Mouse (Mus musculus) kidney, postnatal 0 days (tissue): ENCODE results near the gene Engase. TPM values are rescaled to one million over a fixed set of nuclear protein-coding genes. Genes with fewer than 3 reads are reported as not detected.

Source experiments
- ATAC-seq: fragments of 200-750 bp; cut with Nextera tagmentation; replicated peaks from 2 replicates; pipeline ENCODE4 v1.8.0; 2017; ENCODE audit warnings: low read depth, moderate number of reproducible peaks, moderate TSS enrichment, moderate library complexity; ENCODE audit not compliant: low FRiP score
- DNase-seq: peaks from one replicate; pipeline ENCODE4 v3.0.0-alpha.2; 2016; ENCODE audit warnings: low spot score
- H3K27ac ChIP-seq: fragments of 300-500 bp; sonication (generic); 2 replicates; pipeline ENCODE4 v1.5.1; 2014; ENCODE audit warnings: mild to moderate bottlenecking
- H3K27me3 ChIP-seq: fragments of 300-500 bp; sonication (generic); 2 replicates; pipeline ENCODE4 v1.6.1; 2014; ENCODE audit warnings: low read length, mixed read lengths; ENCODE audit not compliant: insufficient read depth
- H3K36me3 ChIP-seq: fragments of 300-500 bp; sonication (generic); 2 replicates; pipeline ENCODE4 v1.6.1; 2014; ENCODE audit warnings: low read length, mixed read lengths; ENCODE audit not compliant: insufficient read depth
- H3K4me1 ChIP-seq: fragments of 300-500 bp; sonication (generic); replicated peaks from 2 replicates; pipeline ENCODE4 v1.6.1; 2014; ENCODE audit warnings: antibody characterized with exemption, low read length, mixed read lengths; ENCODE audit not compliant: insufficient read depth
- H3K4me2 ChIP-seq: fragments of 300-500 bp; sonication (generic); 2 replicates; pipeline ENCODE4 v1.6.1; 2014; ENCODE audit warnings: mild to moderate bottlenecking, low read length, moderate library complexity, mixed read lengths
- H3K4me3 ChIP-seq: fragments of 300-500 bp; sonication (generic); replicated peaks from 2 replicates; pipeline ENCODE4 v1.5.1; 2014; ENCODE audit warnings: low read depth, low read length
- H3K9ac ChIP-seq: fragments of 300-500 bp; sonication (generic); 2 replicates; pipeline ENCODE4 v1.6.1; 2014; ENCODE audit warnings: low read depth, low read length
- H3K9me3 ChIP-seq: fragments of 300-500 bp; sonication (generic); replicated peaks from 2 replicates; pipeline ENCODE4 v1.6.1; 2016; ENCODE audit warnings: low read length, inconsistent platforms, mixed read lengths
- CTCF ChIP-seq: IDR thresholded peaks from 2 replicates; pipeline ENCODE4 v1.5.1; 2016; ENCODE audit warnings: antibody characterized with exemption, low read depth, mild to moderate bottlenecking, moderate library complexity
- whole genome bisulfite sequencing: fragments of 180-500 bp; shearing (Covaris S2); extraction: QIAGEN DNeasy Blood & Tissue Kit; methylation state at CpG from one replicate; pipeline ENCODE4 v1.1.7; 2014; 5-methylcytosine and 5-hydroxymethylcytosine counted together
- polyA plus RNA-seq: library from polyadenylated mRNA; unstranded; fragments of >200 nt; fragmentation: Nextera tagmentation; extraction: Ambion mirVana; gene quantifications from 2 replicates; pipeline ENCODE4 v1.2.1, GENCODE M21; 2015

Gene Engase
- polyA plus RNA-seq, 1 experiment from 2014 or later, result 5.8 TPM

- H3K4me3 ChIP-seq, result no peak overlapping the region
- H3K4me1 ChIP-seq, result no peaks in the 10 kb centered on the region
- H3K9ac ChIP-seq, result no peak overlapping the region
- H3K27me3 ChIP-seq, result peaks cover 6% of the 10 kb centered on the region; the same call in 1 of the 2 replicates
- no peaks in the 10 kb centered on the region for H3K36me3 ChIP-seq
- H3K9me3 ChIP-seq, result no peaks in the 10 kb centered on the region
- WGBS, result 64% methylated on average over 7 of the region's 7 CpGs
- H3K27ac ChIP-seq, result no peak overlapping the region
- no peak for ATAC-seq
- no peak for DNase-seq
- TF ChIP-seq CTCF, result no peak
- H3K4me2 ChIP-seq, result no peak overlapping the region
Observed at GRCm38 (mm10) chr11:118508341-118508740, 31.7 kb downstream of the Engase start.

DNA sequence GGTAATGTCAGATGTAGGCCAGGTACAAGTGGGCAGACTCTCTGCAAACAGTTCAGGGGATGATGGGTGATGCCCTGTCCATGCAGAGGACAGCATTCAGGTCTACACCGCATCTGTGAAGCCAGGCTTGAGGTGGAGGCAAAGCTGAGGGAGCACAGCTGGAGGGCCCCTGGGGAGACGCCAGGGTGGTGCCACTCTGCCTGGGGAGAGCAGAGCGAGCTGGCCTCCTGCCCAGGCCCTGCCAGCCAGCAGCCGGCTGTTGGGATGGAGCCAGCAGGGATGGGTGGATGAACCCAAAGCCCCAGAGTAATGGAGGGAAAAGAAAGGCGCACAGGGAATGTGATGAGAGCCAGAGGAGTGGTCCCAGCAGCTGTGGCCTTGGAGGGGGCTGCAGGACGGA is 35.2 kb downstream of the Engase start:
- H3K9ac ChIP-seq, result no peak overlapping the region
- no peaks in the 10 kb centered on the region for H3K4me1 ChIP-seq
- no peak for DNase-seq
- H3K9me3 ChIP-seq, result no peaks in the 10 kb centered on the region
- ATAC-seq, result no peak; the same call in 1 of the 2 replicates
- no peaks in the 10 kb centered on the region for H3K36me3 ChIP-seq
- H3K27me3 ChIP-seq, result no peaks in the 10 kb centered on the region
- no peak overlapping the region for H3K4me3 ChIP-seq
- H3K4me2 ChIP-seq, result no peak overlapping the region
- no peak for TF ChIP-seq CTCF
- WGBS, result 49% methylated on average over 6 of the region's 6 CpGs
- no peak overlapping the region for H3K27ac ChIP-seq

- H3K4me1 ChIP-seq, result no peaks in the 10 kb centered on the region
- no peak for TF ChIP-seq CTCF
- peak; percentile 47 for ATAC-seq
- no peak overlapping the region for H3K4me2 ChIP-seq
- no peak for DNase-seq
- no peak overlapping the region for H3K9ac ChIP-seq
- no peaks in the 10 kb centered on the region for H3K9me3 ChIP-seq
- no peak overlapping the region for H3K4me3 ChIP-seq
- no peaks in the 10 kb centered on the region for H3K36me3 ChIP-seq
- no peak overlapping the region for H3K27ac ChIP-seq
- no peaks in the 10 kb centered on the region for H3K27me3 ChIP-seq
- 17% methylated on average over 15 of the region's 15 CpGs for WGBS
Observed at GRCm38 (mm10) chr11:118512257-118512910, 35.8 kb downstream of the Engase start.

DNA sequence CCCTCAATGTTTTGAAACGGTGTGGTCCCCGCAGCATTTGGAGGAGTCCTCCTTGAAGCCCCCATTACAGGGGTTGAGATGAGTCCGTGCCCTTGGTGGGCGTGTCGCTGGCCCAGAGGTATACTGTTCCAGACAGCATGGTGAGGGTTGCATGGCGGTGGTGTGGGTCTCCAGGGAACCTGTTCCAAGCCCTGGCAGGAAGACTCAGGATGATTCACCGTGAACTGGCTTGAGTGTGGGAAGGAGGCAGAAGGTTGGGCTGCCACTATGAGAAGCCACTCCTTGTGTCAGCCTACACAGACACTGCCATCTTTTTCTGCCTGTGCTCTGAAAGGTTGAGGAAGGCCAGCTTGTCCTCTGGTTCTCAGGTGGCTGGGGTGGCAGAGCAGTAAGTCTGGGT is 41.3 kb downstream of the Engase start:
- no peak overlapping the region for H3K4me3 ChIP-seq
- H3K27me3 ChIP-seq, result no peaks in the 10 kb centered on the region
- WGBS, result 81% methylated on average over 7 of the region's 7 CpGs
- no peaks in the 10 kb centered on the region for H3K36me3 ChIP-seq
- no peak for TF ChIP-seq CTCF
- no peak overlapping the region for H3K4me2 ChIP-seq
- no peak for DNase-seq
- H3K27ac ChIP-seq, result no peak overlapping the region
- H3K9ac ChIP-seq, result no peak overlapping the region
- no peaks in the 10 kb centered on the region for H3K9me3 ChIP-seq
- no peak for ATAC-seq
- no peaks in the 10 kb centered on the region for H3K4me1 ChIP-seq

GRCm38 (mm10) chr11:118518743-118519142 is 42.1 kb downstream of the Engase start:
- H3K36me3 ChIP-seq, result no peaks in the 10 kb centered on the region
- no peak overlapping the region for H3K4me2 ChIP-seq
- H3K4me1 ChIP-seq, result no peaks in the 10 kb centered on the region
- H3K9me3 ChIP-seq, result no peaks in the 10 kb centered on the region
- no peak overlapping the region for H3K27ac ChIP-seq
- H3K9ac ChIP-seq, result no peak overlapping the region
- no peak for TF ChIP-seq CTCF
- no peak overlapping the region for H3K4me3 ChIP-seq
- DNase-seq, result no peak
- H3K27me3 ChIP-seq, result no peaks in the 10 kb centered on the region
- WGBS, result 34% methylated on average over 7 of the region's 7 CpGs
- ATAC-seq, result no peak

DNA sequence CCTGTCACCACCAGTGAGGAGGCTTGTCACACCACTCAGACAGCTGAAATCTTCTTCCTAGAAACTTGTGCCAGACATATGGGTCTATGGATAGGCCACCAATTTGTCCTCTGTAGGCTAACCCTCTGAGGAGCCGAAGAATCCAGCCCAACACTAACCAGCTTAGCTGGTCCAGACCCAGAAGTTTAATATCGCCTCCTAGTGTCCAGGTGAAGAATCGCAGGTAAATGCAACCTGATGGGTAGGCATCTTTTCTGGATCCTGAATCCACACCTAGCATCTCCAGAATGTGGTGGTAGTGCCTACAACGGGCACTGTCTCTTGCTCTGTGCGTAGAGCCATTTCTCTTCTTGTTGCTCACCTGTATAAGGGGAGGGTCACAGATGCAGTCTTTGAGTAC is 43.6 kb downstream of the Engase start:
- no peak overlapping the region for H3K9ac ChIP-seq
- ATAC-seq, result no peak
- WGBS, result 62% methylated on average over 5 of the region's 5 CpGs
- no peak overlapping the region for H3K4me3 ChIP-seq
- H3K9me3 ChIP-seq, result no peaks in the 10 kb centered on the region
- no peaks in the 10 kb centered on the region for H3K27me3 ChIP-seq
- no peak for DNase-seq
- no peak overlapping the region for H3K27ac ChIP-seq
- no peaks in the 10 kb centered on the region for H3K36me3 ChIP-seq
- 0 out of 2 replicates have a peak, but pooled peaks cover 7% of the 10 kb centered on the region for H3K4me1 ChIP-seq
- TF ChIP-seq CTCF, result peak; percentile 47; the same call in 1 of the 2 replicates
- no peak overlapping the region for H3K4me2 ChIP-seq

- H3K4me2 ChIP-seq, result no peak overlapping the region
- H3K27me3 ChIP-seq, result no peaks in the 10 kb centered on the region
- no peak for TF ChIP-seq CTCF
- no peak overlapping the region for H3K4me3 ChIP-seq
- no peaks in the 10 kb centered on the region for H3K9me3 ChIP-seq
- no peak overlapping the region for H3K27ac ChIP-seq
- ATAC-seq, result no peak
- no peak overlapping the region for H3K9ac ChIP-seq
- 78% methylated on average over 2 of the region's 2 CpGs for WGBS
- 0 out of 2 replicates have a peak, but pooled peaks cover 7% of the 10 kb centered on the region for H3K4me1 ChIP-seq
- no peak for DNase-seq
- no peaks in the 10 kb centered on the region for H3K36me3 ChIP-seq
Observed at GRCm38 (mm10) chr11:118520932-118521331, 44.3 kb downstream of the Engase start.
